Mouse (Mus musculus): Measurements from ENCODE around the gene Fam198b. TPM values are rescaled to one million over a fixed set of nuclear protein-coding genes. Genes with fewer than 3 reads are reported as not detected.

Fam198b gene
- polyA plus RNA-seq, 1 experiment: 1.5 TPM

DNA sequence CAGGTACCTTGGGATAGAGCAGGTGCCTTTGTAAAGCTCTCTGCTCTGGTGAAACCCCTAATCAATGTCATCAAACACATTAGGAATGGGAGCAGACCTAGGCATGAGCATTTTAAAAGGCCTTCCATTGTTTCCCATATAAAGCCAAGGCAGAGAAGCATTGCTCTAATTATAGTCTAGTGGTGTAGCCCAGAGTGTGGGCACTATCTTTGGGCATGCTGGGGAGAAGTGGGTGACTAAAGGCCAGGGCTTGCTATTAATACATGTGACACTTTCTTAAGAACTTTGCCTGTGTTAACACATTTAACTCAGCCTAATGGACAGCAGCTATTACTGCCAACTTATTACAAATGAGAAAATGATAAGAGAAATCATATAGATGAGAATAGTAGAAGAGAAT lies 106.1 kb downstream of the Fam198b start:
- H3K36me3 ChIP-seq (ENCODE audit: control insufficient read depth, insufficient read depth, low read length): no peaks in the 10 kb centered on the region
- H3K4me1 ChIP-seq (replicated peaks; ENCODE audit: control insufficient read depth, insufficient read depth, low read length): no peaks in the 10 kb centered on the region
- no peak overlapping the region for H3K4me3 ChIP-seq (ENCODE audit: control insufficient read depth, insufficient read depth, low read length)
- TF ChIP-seq CTCF (IDR thresholded peaks at IDR 0.05; ENCODE audit: borderline replicate concordance, control insufficient read depth, extremely low read depth, insufficient read depth, low read length, poor library complexity): no peak
- no peak for TF ChIP-seq POLR2A (IDR thresholded peaks at IDR 0.05; ENCODE audit: control insufficient read depth, extremely low read depth, insufficient read depth, low read length, poor library complexity)
- H3K27ac ChIP-seq (ENCODE audit: control insufficient read depth, insufficient read depth, low read length): no peak overlapping the region
- no peak for DNase-seq
- no peaks in the 10 kb centered on the region for H3K27me3 ChIP-seq (ENCODE audit: control insufficient read depth, insufficient read depth, low read length)

DNA sequence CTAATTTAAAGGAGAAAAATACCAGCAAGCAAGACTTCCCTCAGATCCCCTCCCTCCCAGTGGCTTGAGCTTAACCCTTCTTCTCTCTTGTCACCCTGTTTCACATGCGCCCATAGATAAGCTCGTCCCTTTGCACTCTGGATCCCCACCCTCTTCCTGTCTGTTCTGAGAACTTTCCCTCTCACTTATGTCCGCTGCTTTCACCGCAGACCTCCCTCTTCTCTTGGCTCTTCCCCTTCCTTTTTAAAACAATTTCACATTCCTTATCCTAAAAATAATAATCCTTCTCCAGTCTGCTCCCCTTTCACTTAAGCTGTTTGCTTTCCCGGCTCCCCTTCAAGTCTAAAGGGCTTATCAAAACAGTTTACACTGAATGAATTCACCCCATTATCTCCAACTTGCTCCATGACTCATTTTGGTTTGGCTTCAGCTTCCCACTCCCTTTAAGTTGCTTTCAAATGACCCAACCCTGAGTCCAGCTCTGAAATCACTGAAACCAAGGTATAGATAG lies 109.8 kb downstream of the Fam198b start:
- no peaks in the 10 kb centered on the region for H3K4me1 ChIP-seq (replicated peaks; ENCODE audit: control insufficient read depth, insufficient read depth, low read length)
- 30% methylated on average over 5 of the region's 5 CpGs for WGBS
- no peak overlapping the region for H3K27ac ChIP-seq (ENCODE audit: control insufficient read depth, insufficient read depth, low read length)
- H3K36me3 ChIP-seq (ENCODE audit: control insufficient read depth, insufficient read depth, low read length): no peaks in the 10 kb centered on the region
- DNase-seq: no peak
- no peaks in the 10 kb centered on the region for H3K27me3 ChIP-seq (ENCODE audit: control insufficient read depth, insufficient read depth, low read length)
- H3K4me3 ChIP-seq (ENCODE audit: control insufficient read depth, insufficient read depth, low read length): no peak overlapping the region
- TF ChIP-seq CTCF (IDR thresholded peaks at IDR 0.05; ENCODE audit: borderline replicate concordance, control insufficient read depth, extremely low read depth, insufficient read depth, low read length, poor library complexity) (no peak), POLR2A (IDR thresholded peaks at IDR 0.05; ENCODE audit: control insufficient read depth, extremely low read depth, insufficient read depth, low read length, poor library complexity) (no peak)

DNA sequence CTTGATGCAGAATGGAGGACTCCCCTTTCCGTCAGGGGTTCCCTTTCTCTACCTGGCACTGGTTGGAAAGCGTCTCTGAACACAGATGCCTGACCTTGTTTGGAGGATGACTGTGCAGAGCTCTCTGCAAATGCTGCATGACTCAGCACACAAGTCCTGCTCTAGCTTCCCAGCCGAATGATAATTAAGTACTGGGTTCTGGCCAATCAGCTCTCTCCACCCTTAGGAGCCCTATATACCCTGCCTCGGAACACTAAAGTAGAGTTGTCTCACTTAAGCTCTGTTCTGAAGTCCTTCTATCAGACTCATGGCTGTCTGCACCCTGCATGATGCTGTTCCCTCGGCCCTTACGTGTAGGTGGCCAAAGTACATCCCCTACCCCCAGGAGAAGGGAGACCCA lies 111.4 kb downstream of the Fam198b start:
- no peaks in the 10 kb centered on the region for H3K4me1 ChIP-seq (replicated peaks; ENCODE audit: control insufficient read depth, insufficient read depth, low read length)
- no peaks in the 10 kb centered on the region for H3K27me3 ChIP-seq (ENCODE audit: control insufficient read depth, insufficient read depth, low read length)
- WGBS: 58% methylated on average over 6 of the region's 6 CpGs
- no peak overlapping the region for H3K27ac ChIP-seq (ENCODE audit: control insufficient read depth, insufficient read depth, low read length)
- no peak overlapping the region for H3K4me3 ChIP-seq (ENCODE audit: control insufficient read depth, insufficient read depth, low read length)
- TF ChIP-seq CTCF (IDR thresholded peaks at IDR 0.05; ENCODE audit: borderline replicate concordance, control insufficient read depth, extremely low read depth, insufficient read depth, low read length, poor library complexity) (no peak), POLR2A (IDR thresholded peaks at IDR 0.05; ENCODE audit: control insufficient read depth, extremely low read depth, insufficient read depth, low read length, poor library complexity) (no peak)
- no peak for DNase-seq
- H3K36me3 ChIP-seq (ENCODE audit: control insufficient read depth, insufficient read depth, low read length): no peaks in the 10 kb centered on the region

Other genes starting within 250 kb of the Fam198b start
- gene Rxfp1, start 146.7 kb upstream of the Fam198b start, polyA plus RNA-seq (2012; rRNA removed): 0.38 and 0.75 TPM in 2 replicates
- 0.38 and 1.4 TPM in 2 replicates for gene Tmem144, start 31.8 kb upstream of the Fam198b start, polyA plus RNA-seq (2012; rRNA removed)

All from thymus, adult 2 months (tissue).